Mouse (Mus musculus) kidney, adult 8-10 months (tissue): ENCODE measurements at regions not wholly inside any gene's neighbourhood (a gene's known extent, or its start where the extent isn't known, plus 50 kb on each side); places are given as distances from the start of the nearest gene placed in this dataset.

Source experiments
- DNase-seq, 2 experiments: peaks; one replicate each; pipeline ENCODE4 v3.0.0; 2022

- peak in 1 of 2 experiments; percentile 14 for DNase-seq
These were observed 375.2 kb downstream of the Shisa9 start for GRCm38 (mm10) chr16:12359116-12359515.

DNA sequence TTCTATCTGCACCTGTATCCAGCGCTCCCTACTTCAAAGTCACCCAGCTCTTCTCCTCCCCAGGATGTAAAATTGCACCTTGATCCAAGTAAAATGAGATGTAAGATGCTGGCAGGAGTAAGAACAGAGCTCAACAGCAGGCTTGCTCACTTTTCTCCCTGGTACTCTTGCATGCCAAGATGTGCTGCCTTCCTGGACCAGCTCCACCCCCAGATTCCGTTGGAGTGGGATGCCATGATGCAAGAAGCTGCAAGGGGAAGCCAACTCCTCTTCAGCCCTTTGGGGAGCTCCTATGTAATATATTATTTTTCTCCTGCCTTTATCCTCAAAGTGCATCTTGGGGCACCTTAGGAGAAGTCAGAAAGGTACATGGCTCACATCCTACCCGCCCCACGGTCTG lies 405.6 kb downstream of the Shisa9 start:
- no peak for DNase-seq

DNA sequence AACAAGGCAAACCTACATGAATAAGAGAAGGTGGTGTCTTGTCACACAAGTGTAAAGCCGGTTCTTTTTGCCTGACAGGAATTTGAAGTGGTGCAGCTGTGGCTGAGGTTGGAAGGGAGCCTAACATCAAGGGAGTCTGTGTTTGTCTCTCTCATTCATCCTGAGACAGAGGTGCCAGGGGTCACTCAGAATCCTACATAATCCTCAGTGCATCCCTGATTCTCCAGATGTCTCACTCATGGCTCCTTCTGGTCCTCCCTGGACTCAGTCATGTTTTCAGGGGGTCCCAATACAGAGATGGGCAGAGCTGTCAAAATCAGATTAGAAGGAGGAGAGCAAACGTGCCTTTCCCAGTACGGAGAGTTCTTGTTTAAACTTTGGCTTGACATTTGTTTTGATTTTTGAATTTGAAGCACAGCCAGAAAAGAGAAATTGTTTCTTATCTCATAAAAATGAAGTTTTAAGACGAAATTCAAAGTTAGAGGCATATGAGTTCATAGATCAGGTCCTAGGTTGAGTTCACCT lies 451.8 kb downstream of the Shisa9 start:
- DNase-seq = no peak

DNA sequence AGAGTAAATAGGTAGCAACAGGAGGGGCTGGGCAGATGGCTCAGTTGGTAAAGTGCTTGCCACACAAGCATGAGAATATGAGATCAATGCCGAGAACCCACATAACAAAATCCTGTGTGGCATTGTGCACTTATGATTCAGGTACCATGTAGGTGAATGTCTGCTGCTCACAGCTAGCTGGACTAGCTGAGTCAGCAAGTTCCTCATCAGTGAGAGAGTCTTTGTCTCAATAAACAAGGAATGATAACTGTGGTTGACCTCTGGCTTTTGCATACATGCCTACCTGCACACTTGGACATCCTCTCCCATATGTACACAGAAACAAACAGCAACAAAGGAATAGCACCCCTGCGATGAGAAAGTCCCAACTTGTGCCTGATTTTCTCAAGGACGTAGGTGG lies 454.7 kb downstream of the Shisa9 start:
- no peak for DNase-seq

- no peak for DNase-seq
These were observed 470.9 kb downstream of the Shisa9 start for GRCm38 (mm10) chr16:12454791-12455190.
